Mouse (Mus musculus): ENCODE results near the gene Gm20388.

DNA sequence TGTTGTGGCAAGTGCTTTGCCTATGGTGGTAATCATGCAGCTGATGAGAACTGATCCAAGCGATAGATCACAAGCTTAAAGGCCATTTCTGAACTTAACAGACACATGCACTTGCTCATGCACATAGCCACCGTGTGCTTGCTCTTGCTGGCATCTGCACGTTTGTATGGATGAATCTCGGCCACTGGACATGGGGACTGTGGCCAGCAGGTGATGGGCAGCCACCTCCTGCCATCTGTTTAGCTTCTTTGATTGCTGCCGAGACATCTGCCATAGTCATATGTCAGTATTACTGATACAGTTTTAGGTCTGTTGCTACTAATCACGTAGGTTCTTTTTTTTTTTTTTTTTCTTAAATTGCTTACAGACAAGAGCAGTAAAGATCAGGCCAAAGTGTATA is 2484.7 kb downstream of the Gm20388 start:
- TF ChIP-seq CTCF (conservative IDR thresholded peaks at IDR 0.05; ENCODE audit: insufficient read depth, insufficient read length, low read depth, low read length), result no peak
- no peak for TF ChIP-seq POLR2A (IDR thresholded peaks at IDR 0.05; ENCODE audit: low read depth, low read length)

All from kidney, adult 2 months (tissue).